Mouse (Mus musculus) neural tube, embryonic 13.5 days (tissue): ENCODE results near the gene Btbd9. TPM values are rescaled to one million over a fixed set of nuclear protein-coding genes. Genes with fewer than 3 reads are reported as not detected.
"Not testable (repeated sequence)": the region's sequence is repeated elsewhere in the genome, so short reads cannot be mapped to it uniquely, and the experiment has no call there.

Experiments
- ATAC-seq: fragments of 200-750 bp; cut with Nextera tagmentation; 2 replicates; pipeline ENCODE4 v1.8.0; 2017; ENCODE audit warnings: low read depth, mild to moderate bottlenecking, moderate TSS enrichment, moderate library complexity
- H3K27ac ChIP-seq: fragments of 300-500 bp; sonication (generic); replicated peaks from 2 replicates; pipeline ENCODE4 v1.5.1; 2015; ENCODE audit warnings: moderate library complexity, mild to moderate bottlenecking, inconsistent platforms
- H3K27me3 ChIP-seq: fragments of 300-500 bp; sonication (generic); 2 replicates; pipeline ENCODE4 v1.6.1; 2015; ENCODE audit warnings: mild to moderate bottlenecking, inconsistent platforms
- H3K36me3 ChIP-seq: fragments of 300-500 bp; sonication (generic); 2 replicates; pipeline ENCODE4 v1.6.1; 2015; ENCODE audit warnings: mild to moderate bottlenecking, inconsistent platforms
- H3K4me1 ChIP-seq: fragments of 300-500 bp; sonication (generic); replicated peaks from 2 replicates; pipeline ENCODE4 v1.6.1; 2015; ENCODE audit warnings: inconsistent platforms
- H3K4me2 ChIP-seq: fragments of 300-500 bp; sonication (generic); 2 replicates; pipeline ENCODE4 v1.6.1; 2015; ENCODE audit warnings: inconsistent platforms, mild to moderate bottlenecking, moderate library complexity
- H3K4me3 ChIP-seq: fragments of 300-500 bp; sonication (generic); 2 replicates; pipeline ENCODE4 v1.5.1; 2015; ENCODE audit warnings: mild to moderate bottlenecking, inconsistent platforms
- H3K9ac ChIP-seq: fragments of 300-500 bp; sonication (generic); 2 replicates; pipeline ENCODE4 v1.6.1; 2015; ENCODE audit warnings: moderate library complexity, mild to moderate bottlenecking, inconsistent platforms
- H3K9me3 ChIP-seq: fragments of 300-500 bp; sonication (generic); 2 replicates; pipeline ENCODE4 v1.6.1; 2016; ENCODE audit warnings: inconsistent platforms
- WGBS: fragments of 180-500 bp; shearing (Covaris S2); methylation state at CpG from one replicate; pipeline ENCODE4 v1.1.7; 2015; 5-methylcytosine and 5-hydroxymethylcytosine counted together
- polyA plus RNA-seq: library from polyadenylated mRNA; unstranded; fragments of >200 nt; fragmentation: Nextera tagmentation; extraction: Ambion mirVana; gene quantifications from 2 replicates; pipeline ENCODE4 v1.2.1, GENCODE M21; 2015

Gene Btbd9
- polyA plus RNA-seq, 1 experiment from 2014 or later = 122 TPM

DNA sequence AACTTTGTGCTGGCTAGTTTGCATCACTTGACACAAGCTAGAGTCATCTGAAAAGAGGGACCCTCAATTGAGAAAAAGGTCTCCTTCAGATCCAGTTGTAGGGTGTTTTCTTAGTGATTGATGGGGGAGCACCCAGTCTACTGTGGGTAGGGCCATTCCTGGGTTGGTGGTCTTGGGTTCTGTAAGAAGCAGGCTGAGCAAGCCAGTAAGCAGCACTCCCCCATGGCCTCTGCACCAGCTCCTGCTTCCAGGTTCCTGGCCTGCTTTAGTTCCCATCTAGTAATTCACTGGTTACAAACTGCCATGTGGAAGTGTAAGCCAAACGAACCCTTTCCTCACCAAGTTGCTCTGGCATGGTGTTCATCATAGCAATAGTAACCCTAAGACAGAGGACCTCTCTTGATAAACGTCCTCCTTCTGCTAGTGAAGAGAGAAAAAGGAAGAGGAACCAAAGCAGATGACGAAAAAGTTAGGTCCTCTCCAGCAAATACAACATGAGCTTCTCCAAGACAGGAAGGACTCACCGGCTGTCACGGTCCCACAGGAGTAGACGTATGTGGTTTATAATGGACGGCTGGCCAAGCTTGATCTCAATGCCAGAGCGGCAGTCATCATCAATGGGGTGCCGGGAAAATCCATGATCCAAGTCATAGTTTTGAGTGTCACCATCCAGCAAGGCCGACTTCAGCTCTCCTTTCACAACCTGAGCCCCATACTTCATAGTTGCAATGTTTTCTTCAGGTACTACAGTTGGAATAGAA, 59.5 kb downstream of the Btbd9 start:
- H3K36me3 ChIP-seq = peaks cover 18% of the 10 kb centered on the region
- H3K27me3 ChIP-seq = no peaks in the 10 kb centered on the region
- ATAC-seq = no peak
- no peaks in the 10 kb centered on the region for H3K9me3 ChIP-seq
- 94% methylated on average over 10 of the region's 10 CpGs for WGBS
- H3K9ac ChIP-seq = no peak overlapping the region
- no peak overlapping the region for H3K4me3 ChIP-seq
- no peak overlapping the region for H3K27ac ChIP-seq
- H3K4me2 ChIP-seq = no peak overlapping the region
- peaks cover 15% of the 10 kb centered on the region for H3K4me1 ChIP-seq

DNA sequence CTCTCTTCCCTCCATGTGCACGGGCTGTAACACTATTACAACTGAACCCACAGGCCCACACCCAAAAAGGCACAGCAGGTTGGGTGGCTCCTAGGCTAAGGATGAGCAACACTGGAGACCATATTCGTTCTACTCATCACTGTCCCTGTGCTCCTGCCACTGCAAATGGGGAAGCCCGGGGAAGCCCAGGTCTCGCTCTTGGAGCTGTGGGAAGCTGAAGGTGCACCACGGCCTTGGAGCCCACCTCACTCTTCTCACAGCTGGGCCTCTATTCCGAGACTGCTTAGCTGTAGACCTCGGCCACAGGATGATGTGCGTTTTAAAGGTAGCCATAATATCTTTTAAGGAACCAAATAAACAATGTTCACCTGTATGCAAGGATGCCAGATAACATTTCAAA, 60.9 kb downstream of the Btbd9 start:
- H3K4me3 ChIP-seq = no peak overlapping the region
- no peak for ATAC-seq
- no peak overlapping the region for H3K4me2 ChIP-seq
- no peaks in the 10 kb centered on the region for H3K9me3 ChIP-seq
- peaks cover 15% of the 10 kb centered on the region for H3K4me1 ChIP-seq
- peaks cover 18% of the 10 kb centered on the region for H3K36me3 ChIP-seq
- H3K27me3 ChIP-seq = no peaks in the 10 kb centered on the region
- H3K27ac ChIP-seq = no peak overlapping the region
- no peak overlapping the region for H3K9ac ChIP-seq
- WGBS = 94% methylated on average over 8 of the region's 8 CpGs

DNA sequence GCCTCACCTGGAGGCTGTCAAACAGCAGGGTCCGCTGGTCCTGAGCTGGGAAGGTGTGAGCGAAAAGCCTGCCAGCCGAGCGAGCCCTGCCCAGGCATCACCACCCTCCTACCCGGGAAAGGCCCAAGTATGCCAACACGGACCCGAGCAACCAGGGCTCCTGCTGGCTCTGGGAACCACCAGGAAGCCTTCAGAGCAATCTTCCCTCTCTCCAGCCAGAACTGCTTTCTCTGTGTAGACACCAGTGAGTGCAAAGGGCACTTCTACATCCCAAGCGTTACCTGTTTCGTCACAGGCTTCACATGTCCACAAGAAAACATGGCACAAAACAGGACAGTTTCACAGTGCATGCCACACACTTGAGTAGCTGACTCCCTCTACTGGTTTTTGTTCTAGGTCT, 63.3 kb downstream of the Btbd9 start:
- ATAC-seq = no peak
- H3K27ac ChIP-seq = no peak overlapping the region
- peaks cover 18% of the 10 kb centered on the region for H3K36me3 ChIP-seq
- H3K9ac ChIP-seq = no peak overlapping the region
- no peaks in the 10 kb centered on the region for H3K9me3 ChIP-seq
- no peak overlapping the region for H3K4me2 ChIP-seq
- no peak overlapping the region for H3K4me3 ChIP-seq
- H3K4me1 ChIP-seq = peaks cover 31% of the 10 kb centered on the region
- no peaks in the 10 kb centered on the region for H3K27me3 ChIP-seq
- WGBS = 93% methylated on average over 9 of the region's 9 CpGs

GRCm38 (mm10) chr17:30512531-30512930, 63.8 kb downstream of the Btbd9 start:
- Histone ChIP-seq H3K9me3 (no peaks in the 10 kb centered on the region), H3K27ac (no peak overlapping the region), H3K27me3 (no peaks in the 10 kb centered on the region), H3K4me1 (peaks cover 35% of the 10 kb centered on the region), H3K9ac (no peak overlapping the region), H3K4me3 (no peak overlapping the region), H3K36me3 (peaks cover 18% of the 10 kb centered on the region), H3K4me2 (no peak overlapping the region)
- no peak for ATAC-seq
- 80% methylated on average over 7 of the region's 7 CpGs for WGBS

DNA sequence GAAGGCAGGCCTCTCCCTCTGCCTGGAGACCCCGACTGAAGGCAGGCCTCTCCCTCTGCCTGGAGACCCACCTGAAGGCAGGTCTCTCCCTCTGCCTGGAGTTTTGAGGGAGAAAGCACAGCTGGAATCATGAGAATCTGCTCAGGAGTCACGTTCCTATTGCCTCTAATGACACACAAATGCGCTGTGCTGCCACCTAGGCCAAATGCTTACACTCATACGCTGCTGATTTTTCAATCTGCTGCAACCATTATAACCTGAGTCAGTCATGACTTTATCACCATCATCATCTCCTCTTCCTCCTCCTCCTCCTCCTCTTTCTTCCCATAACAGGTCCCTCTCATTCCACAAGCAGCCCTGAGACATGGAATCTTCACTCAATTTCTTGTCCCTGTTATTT, 64.3 kb downstream of the Btbd9 start:
- no peak overlapping the region for H3K9ac ChIP-seq
- H3K36me3 ChIP-seq = peaks cover 17% of the 10 kb centered on the region
- H3K4me3 ChIP-seq = no peak overlapping the region
- 65% methylated on average over 4 of the region's 4 CpGs for WGBS
- no peak for ATAC-seq
- H3K4me2 ChIP-seq = no peak overlapping the region
- H3K27ac ChIP-seq = no peak overlapping the region
- no peaks in the 10 kb centered on the region for H3K27me3 ChIP-seq
- H3K4me1 ChIP-seq = peaks cover 40% of the 10 kb centered on the region
- no peaks in the 10 kb centered on the region for H3K9me3 ChIP-seq

- Histone ChIP-seq H3K36me3 (peaks cover 11% of the 10 kb centered on the region), H3K27me3 (no peaks in the 10 kb centered on the region)
- 86% methylated on average over 6 of the region's 6 CpGs for WGBS
Measured at GRCm38 (mm10) chr17:30511399-30511798, 64.9 kb downstream of the Btbd9 start.

GRCm38 (mm10) chr17:30510171-30510570, 66.1 kb downstream of the Btbd9 start:
- no peaks in the 10 kb centered on the region for H3K27me3 ChIP-seq
- ATAC-seq = no peak
- H3K4me2 ChIP-seq = no peak overlapping the region
- H3K9ac ChIP-seq = no peak overlapping the region
- WGBS = 71% methylated on average over 6 of the region's 6 CpGs
- H3K4me1 ChIP-seq = peaks cover 46% of the 10 kb centered on the region
- no peaks in the 10 kb centered on the region for H3K9me3 ChIP-seq
- H3K36me3 ChIP-seq = 0 out of 2 replicates have a peak, but pooled peaks cover under 1% of the 10 kb centered on the region
- no peak overlapping the region for H3K4me3 ChIP-seq
- no peak overlapping the region for H3K27ac ChIP-seq

More at GRCm38 (mm10) chr17:30511399-30511798, 64.9 kb downstream of the Btbd9 start:
- no peaks in the 10 kb centered on the region for H3K9me3 ChIP-seq
- H3K4me1 ChIP-seq = peaks cover 43% of the 10 kb centered on the region
- no peak overlapping the region for H3K27ac ChIP-seq
- no peak for ATAC-seq
- no peak overlapping the region for H3K9ac ChIP-seq
- no peak overlapping the region for H3K4me3 ChIP-seq
- H3K4me2 ChIP-seq = no peak overlapping the region

DNA sequence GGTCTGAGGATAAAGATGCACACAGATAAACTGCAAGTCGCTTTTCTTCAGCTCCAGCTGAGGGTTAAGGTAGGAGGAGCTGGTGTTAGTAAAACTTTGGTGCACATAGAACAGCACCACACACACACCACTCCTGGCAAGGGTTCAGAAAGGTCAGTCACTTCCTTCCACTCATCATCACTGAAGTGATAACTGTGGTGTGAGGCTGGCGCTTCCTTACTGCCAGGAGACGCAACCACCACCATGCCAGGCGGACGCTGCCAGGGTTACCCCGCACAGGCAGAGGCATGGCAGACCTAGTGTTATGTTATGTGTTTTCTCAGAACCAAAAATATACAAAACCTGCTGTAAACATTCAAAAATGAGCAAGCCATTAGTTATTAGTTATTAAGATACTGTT, 66.6 kb downstream of the Btbd9 start:
- Histone ChIP-seq H3K27me3 (no peaks in the 10 kb centered on the region), H3K4me3 (no peak overlapping the region), H3K36me3 (peaks cover under 1% of the 10 kb centered on the region; the same call in 1 of the 2 replicates), H3K27ac (no peak overlapping the region), H3K9me3 (no peaks in the 10 kb centered on the region), H3K4me1 (peaks cover 46% of the 10 kb centered on the region), H3K4me2 (no peak overlapping the region), H3K9ac (no peak overlapping the region)
- 91% methylated on average over 6 of the region's 6 CpGs for WGBS
- ATAC-seq = no peak

DNA sequence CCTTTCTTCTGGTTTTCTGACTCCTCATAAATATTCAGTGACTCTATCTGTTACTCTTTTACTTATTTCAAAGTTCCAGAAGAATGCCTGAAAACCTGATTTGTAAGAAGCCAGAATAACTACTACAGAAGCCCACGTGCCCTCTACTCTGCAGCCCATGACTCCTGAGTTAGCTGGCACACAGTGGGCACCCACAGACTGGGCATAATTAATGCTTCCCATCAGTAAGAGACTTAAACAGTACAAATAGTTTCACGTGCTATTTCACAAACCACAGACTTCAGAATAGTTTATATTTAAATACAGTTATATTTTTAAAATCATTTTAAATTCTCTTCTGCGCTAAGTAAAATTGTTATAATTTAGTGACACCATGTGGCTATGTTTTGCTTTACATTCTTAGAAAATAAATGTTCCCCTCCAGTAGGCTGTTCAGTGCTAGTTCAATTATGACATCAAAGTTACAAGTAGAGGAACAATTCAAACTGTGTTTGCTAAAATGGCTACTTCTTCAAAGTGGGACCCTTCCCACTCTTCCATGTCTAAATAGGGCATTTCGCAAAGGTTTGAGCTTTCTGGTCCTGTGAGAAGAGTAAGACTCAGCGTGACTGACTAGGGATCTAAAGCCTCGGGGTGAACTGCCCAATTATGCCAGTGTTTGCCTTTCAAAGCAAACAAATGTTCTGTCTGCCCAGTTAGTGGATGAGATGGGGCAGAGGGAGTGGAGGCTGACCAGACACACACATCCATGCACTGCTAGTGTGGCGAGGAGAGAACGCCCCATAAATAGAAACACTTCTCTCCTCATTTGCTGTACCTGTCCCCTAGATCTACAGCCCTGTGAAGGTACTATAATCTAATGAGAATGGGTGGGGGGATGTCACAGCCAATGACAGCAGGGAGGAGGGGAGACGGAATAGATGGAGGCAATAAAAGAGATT, 68.4 kb downstream of the Btbd9 start:
- Histone ChIP-seq H3K9ac (no peak overlapping the region), H3K4me2 (no peak overlapping the region), H3K27me3 (no peaks in the 10 kb centered on the region), H3K9me3 (no peaks in the 10 kb centered on the region), H3K4me3 (no peak overlapping the region), H3K4me1 (peaks cover 40% of the 10 kb centered on the region), H3K27ac (peak overlapping the region; percentile 49; the same call in 1 of the 2 replicates), H3K36me3 (peaks cover 3% of the 10 kb centered on the region; the same call in 1 of the 2 replicates)
- ATAC-seq = no peak
- WGBS = 52% methylated on average over 9 of the region's 9 CpGs

GRCm38 (mm10) chr17:30506916-30507315, 69.4 kb downstream of the Btbd9 start:
- Histone ChIP-seq H3K4me2 (no peak overlapping the region), H3K9ac (no peak overlapping the region), H3K4me3 (no peak overlapping the region), H3K27ac (peak overlapping the region; percentile 46; the same call in 1 of the 2 replicates), H3K27me3 (no peaks in the 10 kb centered on the region), H3K36me3 (peaks cover 3% of the 10 kb centered on the region; the same call in 1 of the 2 replicates), H3K4me1 (peaks cover 37% of the 10 kb centered on the region), H3K9me3 (no peaks in the 10 kb centered on the region)
- 34% methylated on average over 5 of the region's 5 CpGs for WGBS
- no peak for ATAC-seq

DNA sequence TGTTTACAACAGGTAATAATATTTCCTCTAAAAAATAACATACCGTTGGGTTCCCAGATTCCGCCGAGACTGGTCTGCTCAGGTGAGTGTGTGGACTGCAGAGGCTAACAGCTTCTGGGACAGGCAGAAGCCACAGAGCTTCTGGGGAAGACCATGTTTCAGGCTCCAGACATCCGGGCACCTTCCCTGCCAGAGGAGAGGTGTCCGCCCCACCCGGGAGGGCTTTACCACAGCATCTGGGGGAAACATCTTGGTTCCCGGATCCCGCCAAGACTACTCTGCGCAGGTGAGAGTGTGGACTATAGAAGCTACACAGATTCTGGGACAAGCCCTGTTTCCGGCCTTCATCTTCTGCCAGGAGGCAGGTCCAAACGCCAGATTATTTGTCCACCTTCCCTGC, 76.7 kb downstream of the Btbd9 start:
- not testable (repeated sequence) for H3K9ac ChIP-seq, ATAC-seq, H3K4me3 ChIP-seq, H3K27me3 ChIP-seq, H3K4me2 ChIP-seq, H3K9me3 ChIP-seq, H3K27ac ChIP-seq, H3K36me3 ChIP-seq
- peaks cover 37% of the 10 kb centered on the region for H3K4me1 ChIP-seq
- 99% methylated on average over 11 of the region's 11 CpGs for WGBS

DNA sequence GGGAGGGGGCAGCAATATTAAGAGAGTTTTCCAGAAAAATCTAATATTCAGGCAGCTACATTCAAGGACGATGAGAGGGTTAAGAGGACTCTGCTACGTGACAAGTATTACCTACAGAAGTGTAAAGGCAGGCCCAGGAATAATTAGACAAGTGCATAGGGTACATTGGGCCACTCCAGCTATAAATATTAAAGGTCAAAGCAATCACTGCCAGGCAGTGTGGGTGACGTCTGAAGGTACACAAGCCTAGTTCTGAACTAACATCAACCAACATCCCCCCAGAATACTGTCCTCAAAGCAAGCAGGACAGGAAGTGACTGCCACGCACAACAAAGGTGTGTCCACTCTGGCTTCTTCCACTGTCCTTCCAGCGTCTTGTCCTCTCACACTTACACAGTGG, 77.5 kb downstream of the Btbd9 start:
- ATAC-seq = 0 out of 2 replicates have a peak, but pooled peaks have one; percentile 15
- 0 out of 2 replicates have a peak, but pooled peaks cover 5% of the 10 kb centered on the region for H3K36me3 ChIP-seq
- H3K4me1 ChIP-seq = peaks cover 38% of the 10 kb centered on the region
- no peaks in the 10 kb centered on the region for H3K9me3 ChIP-seq
- WGBS = 72% methylated on average over 5 of the region's 5 CpGs
- H3K27ac ChIP-seq = peak overlapping the region; percentile 69; the same call in 1 of the 2 replicates
- no peak overlapping the region for H3K4me2 ChIP-seq
- H3K4me3 ChIP-seq = no peak overlapping the region
- H3K9ac ChIP-seq = no peak overlapping the region
- no peaks in the 10 kb centered on the region for H3K27me3 ChIP-seq
